Mouse (Mus musculus) midbrain, embryonic 10.5 days (tissue): ENCODE data around the gene Zpld1. TPM values are rescaled to one million over a fixed set of nuclear protein-coding genes. Genes with fewer than 3 reads are reported as not detected.

ENCODE experiments used
- DNase-seq: peaks from one replicate; pipeline ENCODE4 v3.0.0-alpha.2; 2017; ENCODE audit warnings: low spot score
- H3K27ac ChIP-seq: fragments of 300-500 bp; sonication (generic); replicated peaks from 2 replicates; pipeline ENCODE4 v1.5.1; 2016; ENCODE audit warnings: mild to moderate bottlenecking
- H3K27me3 ChIP-seq: fragments of 300-500 bp; sonication (generic); 2 replicates; pipeline ENCODE4 v1.6.1; 2016; ENCODE audit warnings: low read depth, mild to moderate bottlenecking; ENCODE audit not compliant: poor library complexity, severe bottlenecking
- H3K36me3 ChIP-seq: fragments of 300-500 bp; sonication (generic); 2 replicates; pipeline ENCODE4 v1.6.1; 2016; ENCODE audit warnings: mild to moderate bottlenecking, moderate library complexity
- H3K4me1 ChIP-seq: fragments of 300-500 bp; sonication (generic); 2 replicates; pipeline ENCODE4 v1.6.1; 2016
- H3K4me3 ChIP-seq: fragments of 300-500 bp; sonication (generic); 2 replicates; pipeline ENCODE4 v1.5.1; 2016; ENCODE audit warnings: mild to moderate bottlenecking, moderate library complexity
- H3K9me3 ChIP-seq: fragments of 300-500 bp; sonication (generic); replicated peaks from 2 replicates; pipeline ENCODE4 v1.6.1; 2016; ENCODE audit warnings: mild to moderate bottlenecking
- whole genome bisulfite sequencing: fragments of 180-500 bp; shearing (Covaris S2); methylation state at CpG from one replicate; pipeline ENCODE4 v1.1.7; 2016; 5-methylcytosine and 5-hydroxymethylcytosine counted together
- polyA plus RNA-seq: library from polyadenylated mRNA; unstranded; fragments of >200 nt; fragmentation: Nextera tagmentation; extraction: Ambion mirVana; gene quantifications from 2 replicates; pipeline ENCODE4 v1.2.1, GENCODE M21; 2016

Gene Zpld1
- polyA plus RNA-seq, 1 experiment from 2014 or later: 0.07 TPM

GRCm38 (mm10) chr16:55203945-55204344 is 93.8 kb downstream of the Zpld1 start:
- 89% methylated on average over 1 of the region's 1 CpGs for WGBS

DNA sequence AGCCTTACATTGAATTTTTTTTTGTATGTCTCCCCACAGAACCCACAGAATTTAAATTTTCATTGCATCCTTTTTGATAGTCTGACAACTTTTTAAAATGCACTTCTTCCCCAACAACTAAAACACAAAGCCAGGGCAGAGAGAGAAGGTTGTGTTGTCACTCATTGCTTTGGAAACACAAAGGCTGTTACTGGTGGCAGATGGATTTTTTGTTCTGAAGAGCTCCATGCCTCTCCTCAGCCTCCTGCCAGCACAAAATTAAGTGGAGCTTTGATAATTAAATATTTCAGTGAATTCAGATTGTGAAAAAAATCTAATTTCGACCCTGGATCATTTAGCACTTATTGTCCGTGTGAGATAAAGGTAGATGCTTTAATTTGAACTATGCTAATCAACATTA is 107.4 kb downstream of the Zpld1 start:
- Histone ChIP-seq H3K9me3 (no peaks in the 10 kb centered on the region), H3K27me3 (no peaks in the 10 kb centered on the region), H3K4me1 (no peaks in the 10 kb centered on the region), H3K27ac (no peak overlapping the region), H3K4me3 (no peak overlapping the region), H3K36me3 (no peaks in the 10 kb centered on the region)
- WGBS: 75% methylated on average over 2 of the region's 2 CpGs
- no peak for DNase-seq

More at GRCm38 (mm10) chr16:55203945-55204344, 93.8 kb downstream of the Zpld1 start:
- H3K27me3 ChIP-seq: no peaks in the 10 kb centered on the region
- no peaks in the 10 kb centered on the region for H3K9me3 ChIP-seq
- DNase-seq: no peak
- no peaks in the 10 kb centered on the region for H3K4me1 ChIP-seq
- H3K4me3 ChIP-seq: no peak overlapping the region
- H3K27ac ChIP-seq: no peak overlapping the region
- H3K36me3 ChIP-seq: no peaks in the 10 kb centered on the region

DNA sequence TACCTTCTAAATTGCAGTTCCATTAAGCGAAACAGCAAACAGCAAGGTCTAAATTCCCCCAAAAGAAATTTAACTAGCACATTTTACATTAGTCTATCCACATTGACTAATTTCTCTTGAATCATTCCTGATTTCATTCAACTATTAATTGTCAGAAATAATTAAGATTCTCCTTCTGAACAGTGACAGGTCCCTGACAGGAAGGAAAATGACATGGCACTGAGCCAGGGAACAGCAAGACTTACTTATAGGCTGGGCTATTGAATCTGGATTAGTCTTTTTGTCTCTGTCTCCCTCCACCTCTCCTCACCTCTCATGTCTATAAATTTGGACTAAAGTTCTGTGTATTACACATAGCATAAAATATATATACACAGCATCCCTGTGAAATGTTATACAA is 112.4 kb downstream of the Zpld1 start:
- Histone ChIP-seq H3K27ac (no peak overlapping the region), H3K4me3 (no peak overlapping the region), H3K27me3 (no peaks in the 10 kb centered on the region), H3K9me3 (no peaks in the 10 kb centered on the region), H3K4me1 (no peaks in the 10 kb centered on the region), H3K36me3 (no peaks in the 10 kb centered on the region)
- 90% methylated on average over 1 of the region's 1 CpGs for WGBS
- no peak for DNase-seq
